Comparison of ENCODE assay signal across 8 mouse cellular contexts in genomic region chr2:32714987-32715425, GRCm38 (mm10). TPM values are rescaled to one million over a fixed set of nuclear protein-coding genes. Genes with fewer than 3 reads are reported as not detected.
A peak's percentile ranks its signal among the peaks of the same experiment; 100 is the strongest.
DNase-seq lines count a peak whose midpoint lies in the region; ATAC-seq and TF ChIP-seq lines count a peak whose summit lies in the region.

No protein-coding gene starts in this region.

- peak overlapping the region; percentile 23 for H3K4me2 ChIP-seq in heart, embryonic 14.5 days (ENCODE audit: low read length)
- no peak overlapping the region; the same call in 1 of the 2 replicates for H3K4me2 ChIP-seq in liver, embryonic 16.5 days (ENCODE audit: low read depth, low read length)

- 0 out of 2 replicates have a peak, but pooled peaks have one; percentile 2 for ATAC-seq in heart, embryonic 14.5 days (ENCODE audit: insufficient number of reproducible peaks, insufficient read depth, low FRiP score, low read depth)
- ATAC-seq in liver, embryonic 16.5 days (ENCODE audit: low read depth), result no peak

- peak; percentile 55 for DNase-seq in cerebellum, adult 9-10 months
- DNase-seq in cerebellum, adult 2 months, result no peak
- DNase-seq in ES-E14 (ENCODE audit: low read depth, low spot score), result no peak
- peak; percentile 73 to 78 for DNase-seq in spleen, postnatal 36 days (ENCODE audit: low spot score in 2 of 2)
- DNase-seq in gastrocnemius, adult 8-10 months (ENCODE audit: low spot score in 2 of 2), result no peak
- DNase-seq in left cerebral cortex, postnatal 36 days (ENCODE audit: low spot score in 2 of 2), result no peak

- TF ChIP-seq POLR2A in cerebellum, adult 2 months (IDR thresholded peaks at IDR 0.05; ENCODE audit: borderline replicate concordance, insufficient read depth, low read length), result no peak

- no peak overlapping the region; the same call in 1 of the 2 replicates for H3K9ac ChIP-seq in ES-E14 (ENCODE audit: insufficient read depth, low read depth, low read length, poor library complexity, severe bottlenecking)
- peak overlapping the region; percentile 41; the same call in 1 of the 2 replicates for H3K9ac ChIP-seq in heart, embryonic 14.5 days (ENCODE audit: low read length)
- H3K9ac ChIP-seq in liver, embryonic 16.5 days (ENCODE audit: low read depth, low read length), result no peak overlapping the region

- no peak overlapping the region for H3K4me3 ChIP-seq in cerebellum, adult 2 months (replicated peaks; ENCODE audit: insufficient read depth, low read depth, low read length)
- H3K4me3 ChIP-seq in ES-E14 (ENCODE audit: insufficient read depth in 1 of 2, low read depth in 1 of 2, low read length in 2 of 2, poor library complexity in 1 of 2, severe bottlenecking in 1 of 2), result no peak overlapping the region
- H3K4me3 ChIP-seq in heart, embryonic 14.5 days (ENCODE audit: control insufficient read depth in 1 of 2, insufficient read depth in 1 of 2, low read depth in 1 of 2, low read length in 2 of 2), result no peak overlapping the region
- H3K4me3 ChIP-seq in liver, embryonic 16.5 days (ENCODE audit: low read depth, low read length), result no peak overlapping the region

- TF ChIP-seq CTCF in cerebellum, adult 2 months (IDR thresholded peaks at IDR 0.05; ENCODE audit: borderline replicate concordance, insufficient read depth, low read depth, low read length), result no peak

- H3K4me1 ChIP-seq in cerebellum, adult 2 months (ENCODE audit: control insufficient read depth, insufficient read depth, low read length), result peaks cover 2% of the 10 kb centered on the region; the same call in 1 of the 2 replicates
- H3K4me1 ChIP-seq in ES-E14 (ENCODE audit: control insufficient read depth in 2 of 2, insufficient read depth in 2 of 2, low read length in 2 of 2, poor library complexity in 1 of 2), result peaks cover 5 to 17% of the 10 kb centered on the region in 2 experiments; a peak in 3 of 4 replicates
- H3K4me1 ChIP-seq in heart, embryonic 14.5 days (ENCODE audit: control insufficient read depth in 2 of 2, insufficient read depth in 2 of 2, low read length in 2 of 2), result peaks cover 16 to 30% of the 10 kb centered on the region in 2 experiments
- peaks cover 28% of the 10 kb centered on the region for H3K4me1 ChIP-seq in liver, embryonic 16.5 days (ENCODE audit: control insufficient read depth, low read depth, low read length)

- intact Hi-C loops in left cerebral cortex, postnatal 36 days (cut with DNase I), result loop anchor here (5.0 kb wide), 1 partner anchor 142 kb away; no protein-coding TSS in a partner anchor

- WGBS in cerebellum, adult 2 months, result 71% methylated on average over 4 of the region's 4 CpGs
- 22% methylated on average over 4 of the region's 4 CpGs for WGBS in heart, embryonic 14.5 days
- WGBS in liver, embryonic 16.5 days (ENCODE audit: insufficient replicate concordance), result 10% methylated on average over 4 of the region's 4 CpGs

- in situ Hi-C loops in ES-E14 (cut with MboI; ENCODE audit: low sequenced_read_pairs in 2 of 2, unreplicated experiment in 2 of 2), result no loop called here

- no peaks in the 10 kb centered on the region for H3K9me3 ChIP-seq in ES-E14 (ENCODE audit: control insufficient read depth, insufficient read depth, low read depth, low read length)
- H3K9me3 ChIP-seq in heart, embryonic 14.5 days (ENCODE audit: control insufficient read depth, low read length), result no peaks in the 10 kb centered on the region
- no peaks in the 10 kb centered on the region for H3K9me3 ChIP-seq in liver, embryonic 16.5 days (replicated peaks; ENCODE audit: control insufficient read depth, low read length)

- no peak overlapping the region for H3K27ac ChIP-seq in cerebellum, adult 2 months (ENCODE audit: insufficient read depth, low read length)
- H3K27ac ChIP-seq in ES-E14 (ENCODE audit: insufficient read depth, low read depth, low read length, poor library complexity, severe bottlenecking), result peak overlapping the region; percentile 22; the same call in 1 of the 2 replicates
- H3K27ac ChIP-seq in heart, embryonic 14.5 days (replicated peaks in 1 of 2; ENCODE audit: control insufficient read depth in 1 of 2, insufficient read depth in 1 of 2, low read depth in 2 of 2, low read length in 2 of 2), result peak overlapping the region; percentile 70 to 95
- H3K27ac ChIP-seq in liver, embryonic 16.5 days (ENCODE audit: low read length), result peak overlapping the region; percentile 89

- H3K27me3 ChIP-seq in cerebellum, adult 2 months (ENCODE audit: control insufficient read depth, insufficient read depth, low read length), result no peaks in the 10 kb centered on the region
- no peaks in the 10 kb centered on the region for H3K27me3 ChIP-seq in heart, embryonic 14.5 days (ENCODE audit: control insufficient read depth, insufficient read depth, low read length)
- H3K27me3 ChIP-seq in liver, embryonic 16.5 days (ENCODE audit: control insufficient read depth, insufficient read depth, low read depth, low read length), result no peaks in the 10 kb centered on the region

- H3K36me3 ChIP-seq in ES-E14 (ENCODE audit: control insufficient read depth, insufficient read depth, low read length, poor library complexity, severe bottlenecking), result peaks cover 9% of the 10 kb centered on the region
- H3K36me3 ChIP-seq in heart, embryonic 14.5 days (ENCODE audit: control insufficient read depth, insufficient read depth, low read length), result peaks cover 17% of the 10 kb centered on the region
- peaks cover under 1% of the 10 kb centered on the region for H3K36me3 ChIP-seq in liver, embryonic 16.5 days (ENCODE audit: control insufficient read depth, insufficient read depth)

TF ChIP-seq in ES-E14, 5 proteins besides CTCF, POLR2A, EP300 and RAD21:
- TF ChIP-seq CHD2 (IDR thresholded peaks at IDR 0.05; ENCODE audit: low read depth, low read length) (no peak), ZC3H11A (IDR thresholded peaks at IDR 0.05; ENCODE audit: borderline replicate concordance, low read depth, low read length) (no peak), HCFC1 (IDR thresholded peaks at IDR 0.05; ENCODE audit: borderline replicate concordance, insufficient read depth, low read length) (no peak), ZNF384 (IDR thresholded peaks at IDR 0.05; ENCODE audit: low read depth, low read length) (no peak), MAFK (IDR thresholded peaks at IDR 0.05; ENCODE audit: insufficient read depth, low read depth, low read length) (no peak)

RNA-seq across cellular contexts. Expression of gene Cdk9, which starts 2.1 kb away (rescaled TPM):
- polyA plus RNA-seq in cerebellum, adult 2 months (2012; rRNA removed), result 170 and 186 TPM in 2 replicates
- 68.0 and 72.4 TPM in 2 replicates for total RNA-seq in ES-E14 (2012; rRNA removed)
- polyA plus RNA-seq in heart, embryonic 14.5 days (2014; fragmentation: Nextera tagmentation; extraction: Ambion mirVana), result 44.5 and 45.3 TPM in 2 replicates
- polyA plus RNA-seq in liver, embryonic 16.5 days (2015; fragmentation: Nextera tagmentation; extraction: Ambion mirVana), result 40.2 and 43.8 TPM in 2 replicates
- 10 to 100 TPM; 17.0 to 22.2 (median 20.8) TPM for total RNA-seq in gastrocnemius, adult 8-10 months (2022)
- 100 to 1,000 TPM; 105 to 117 TPM for total RNA-seq in left cerebral cortex, postnatal 36 days (2021)

RNA-seq across cellular contexts. Expression of gene Sh2d3c, which starts 5.8 kb away (rescaled TPM):
- 47.0 and 53.2 TPM in 2 replicates for polyA plus RNA-seq in cerebellum, adult 2 months (2012; rRNA removed)
- 1.7 and 1.8 TPM in 2 replicates for total RNA-seq in ES-E14 (2012; rRNA removed)
- polyA plus RNA-seq in heart, embryonic 14.5 days (2014; fragmentation: Nextera tagmentation; extraction: Ambion mirVana), result 23.7 and 27.7 TPM in 2 replicates
- 7.1 and 8.6 TPM in 2 replicates for polyA plus RNA-seq in liver, embryonic 16.5 days (2015; fragmentation: Nextera tagmentation; extraction: Ambion mirVana)
- 1 to 10 TPM; 3.3 to 6.6 (median 6.1) TPM for total RNA-seq in gastrocnemius, adult 8-10 months (2022)
- total RNA-seq in left cerebral cortex, postnatal 36 days (2021), result 10 to 100 TPM; 33.3 to 45.8 TPM

RNA-seq across cellular contexts. Expression of gene Fpgs, which starts 11.1 kb away (rescaled TPM):
- 19.2 and 19.7 TPM in 2 replicates for polyA plus RNA-seq in cerebellum, adult 2 months (2012; rRNA removed)
- 61.2 and 84.6 TPM in 2 replicates for total RNA-seq in ES-E14 (2012; rRNA removed)
- 12.1 and 12.2 TPM in 2 replicates for polyA plus RNA-seq in heart, embryonic 14.5 days (2014; fragmentation: Nextera tagmentation; extraction: Ambion mirVana)
- 49.7 and 56.2 TPM in 2 replicates for polyA plus RNA-seq in liver, embryonic 16.5 days (2015; fragmentation: Nextera tagmentation; extraction: Ambion mirVana)
- total RNA-seq in gastrocnemius, adult 8-10 months (2022), result 1 to 10 TPM; 4.2 to 5.8 (median 4.7) TPM
- total RNA-seq in left cerebral cortex, postnatal 36 days (2021), result 10 to 100 TPM in 1 of 2 experiments, 1 to 10 TPM in 1; 6.0 to 10.5 TPM

RNA-seq across cellular contexts. Expression of gene 6330409D20Rik, which starts 25.8 kb away (rescaled TPM):
- polyA plus RNA-seq in cerebellum, adult 2 months (2012; rRNA removed), result 5.6 and 7.7 TPM in 2 replicates
- total RNA-seq in ES-E14 (2012; rRNA removed), result not detected in 2 replicates
- 0.68 TPM in 1 of 2 replicates, not detected in the other for polyA plus RNA-seq in heart, embryonic 14.5 days (2014; fragmentation: Nextera tagmentation; extraction: Ambion mirVana)
- polyA plus RNA-seq in liver, embryonic 16.5 days (2015; fragmentation: Nextera tagmentation; extraction: Ambion mirVana), result not detected in 2 replicates
- total RNA-seq in gastrocnemius, adult 8-10 months (2022), result not detected
- total RNA-seq in left cerebral cortex, postnatal 36 days (2021), result 1 to 10 TPM; 2.5 to 3.2 TPM

RNA-seq across cellular contexts. Expression of gene Tor2a, which starts 42.0 kb away (rescaled TPM):
- 41.6 and 43.8 TPM in 2 replicates for polyA plus RNA-seq in cerebellum, adult 2 months (2012; rRNA removed)
- 75.9 and 124 TPM in 2 replicates for total RNA-seq in ES-E14 (2012; rRNA removed)
- 38.0 and 42.7 TPM in 2 replicates for polyA plus RNA-seq in heart, embryonic 14.5 days (2014; fragmentation: Nextera tagmentation; extraction: Ambion mirVana)
- polyA plus RNA-seq in liver, embryonic 16.5 days (2015; fragmentation: Nextera tagmentation; extraction: Ambion mirVana), result 25.7 and 26.1 TPM in 2 replicates
- 1 to 10 TPM; 4.3 to 5.1 (median 4.6) TPM for total RNA-seq in gastrocnemius, adult 8-10 months (2022)
- total RNA-seq in left cerebral cortex, postnatal 36 days (2021), result 10 to 100 TPM; 27.8 to 29.9 TPM

Comparison
In these comparisons a context has a peak if more than half of its experiments do, and no peak if none do; other contexts are left out.
1. DNase-seq: peak in cerebellum, adult 9-10 months (single experiment) and spleen, postnatal 36 days (2 of 2); none in cerebellum, adult 2 months (0 of 2), ES-E14 (single experiment), gastrocnemius, adult 8-10 months (0 of 2) and left cerebral cortex, postnatal 36 days (0 of 2).
2. RNA of gene Sh2d3c, which starts 5.8 kb away (total RNA-seq): 33.3 to 45.8 TPM in left cerebral cortex, postnatal 36 days; 3.3 to 6.6 TPM in gastrocnemius, adult 8-10 months and 1.7 to 1.8 TPM in ES-E14; every median in the first group is over 4 times any median in the second.